Mouse (Mus musculus): ENCODE measurements at regions not wholly inside any gene's neighbourhood (a gene's known extent, or its start where the extent isn't known, plus 50 kb on each side); places are given as distances from the start of the nearest gene placed in this dataset.

GRCm38 (mm10) chr2:61221676-61222075 is 258.7 kb upstream of the Rbms1 start:
- no peak for TF ChIP-seq POLR2A (IDR thresholded peaks at IDR 0.05; ENCODE audit: insufficient read length, low read depth)
- no peak for TF ChIP-seq USF1 (IDR thresholded peaks at IDR 0.05; ENCODE audit: low read depth)
- no peak for TF ChIP-seq MAX (IDR thresholded peaks at IDR 0.05; ENCODE audit: low read depth)
